ENCODE assay signal across 9 mouse cellular contexts in genomic region chr7:97679239-97679638, GRCm38 (mm10). TPM values are rescaled to one million over a fixed set of nuclear protein-coding genes. Genes with fewer than 3 reads are reported as not detected.
DNase-seq lines count a peak whose midpoint lies in the region; ATAC-seq and TF ChIP-seq lines count a peak whose summit lies in the region.
"Had no signal": no experiment of that assay in that cellular context is flagged by ENCODE, and none has a peak within 500 bp of the region (broad histone marks: within the 10 kb centered on the region; RNA-seq: fewer than 3 reads in every experiment).

No protein-coding gene starts in this region.

- peak; percentile 70 for TF ChIP-seq CTCF in kidney, postnatal 0 days (IDR thresholded peaks at IDR 0.05; ENCODE audit: low read depth)

- no peak overlapping the region for H3K9ac ChIP-seq in kidney, postnatal 0 days (ENCODE audit: low read depth, low read length)

- H3K27ac ChIP-seq in kidney, postnatal 0 days, result no peak overlapping the region

- H3K27me3 ChIP-seq in kidney, postnatal 0 days (ENCODE audit: insufficient read depth, low read length), result no peaks in the 10 kb centered on the region

- no peak overlapping the region for H3K4me3 ChIP-seq in kidney, postnatal 0 days (replicated peaks; ENCODE audit: low read depth, low read length)

- 15% methylated on average over 1 of the region's 1 CpGs for WGBS in kidney, postnatal 0 days

- H3K36me3 ChIP-seq in kidney, postnatal 0 days (ENCODE audit: insufficient read depth, low read length), result peaks cover 34% of the 10 kb centered on the region; the same call in 1 of the 2 replicates

- DNase-seq in kidney, postnatal 0 days (ENCODE audit: low spot score), result peak; percentile 69
- no peak for DNase-seq in kidney, postnatal 4 days
- DNase-seq in CD4-positive, CD25-positive, alpha-beta regulatory T cell, adult 2 months (ENCODE audit: low read depth, low spot score), result peak; percentile 64
- peak; percentile 15 for DNase-seq in Muller cell, postnatal 12 days (ENCODE audit: inconsistent ontology term)
- no peak for DNase-seq in spleen, postnatal 10 days (ENCODE audit: low spot score in 2 of 2)
- no peak for DNase-seq in heart, adult 11 months
- DNase-seq: adrenal gland, adult 8-10 months; heart, postnatal 36 days had no signal

- ATAC-seq in kidney, postnatal 0 days (replicated peaks; ENCODE audit: low FRiP score, low read depth), result no peak
- peak; percentile 72 for ATAC-seq in inflammation-experienced regulatory T-cells, adult 6 months

- no peaks in the 10 kb centered on the region for H3K9me3 ChIP-seq in kidney, postnatal 0 days (replicated peaks; ENCODE audit: low read length)

- H3K4me2 ChIP-seq in kidney, postnatal 0 days (ENCODE audit: low read length), result no peak overlapping the region

- H3K4me1 ChIP-seq in kidney, postnatal 0 days (replicated peaks; ENCODE audit: insufficient read depth, low read length), result no peaks in the 10 kb centered on the region

RNA-seq across cellular contexts. Expression of gene Clns1a, which starts 17.2 kb away (rescaled TPM):
- polyA plus RNA-seq in kidney, postnatal 0 days (2015; fragmentation: Nextera tagmentation; extraction: Ambion mirVana), result 142 and 149 TPM in 2 replicates
- polyA plus RNA-seq in inflammation-experienced regulatory T-cells, adult 6 months (2017; shearing (Covaris generic)), result 10 to 100 TPM; 86.2 to 95.6 (median 88.7) TPM

RNA-seq across cellular contexts. Expression of gene Aqp11, which starts 58.9 kb away (rescaled TPM):
- polyA plus RNA-seq in kidney, postnatal 0 days (2015; fragmentation: Nextera tagmentation; extraction: Ambion mirVana), result 36.9 and 40.9 TPM in 2 replicates
- polyA plus RNA-seq in inflammation-experienced regulatory T-cells, adult 6 months (2017; shearing (Covaris generic)), result 1 to 10 TPM in 2 of 3 experiments, under 1 TPM in 1; 0.48 to 1.3 (median 1.1) TPM

Comparison
In these comparisons a context has a peak if more than half of its experiments do, and no peak if none do; other contexts are left out.
1. DNase-seq: peak in kidney, postnatal 0 days (single experiment), CD4-positive, CD25-positive, alpha-beta regulatory T cell, adult 2 months (single experiment) and Muller cell, postnatal 12 days (single experiment); none in kidney, postnatal 4 days (0 of 2), spleen, postnatal 10 days (0 of 2) and heart, adult 11 months (single experiment).
2. RNA of gene Aqp11, which starts 58.9 kb away (polyA plus RNA-seq): 36.9 to 40.9 TPM in kidney, postnatal 0 days; 0.48 to 1.3 TPM in inflammation-experienced regulatory T-cells, adult 6 months; every median in the first group is over 10 times any median in the second.